Mouse (Mus musculus) E14TG2a.4 (cell line): Measurements from ENCODE around the gene Fbxl5.

Source experiments
- H3K27me3 ChIP-seq: 2 replicates; pipeline ENCODE4 v1.6.1; 2014; ENCODE audit warnings: low read length, control low read depth; ENCODE audit not compliant: insufficient read depth
- H3K36me3 ChIP-seq: 2 replicates; pipeline ENCODE4 v1.6.1; 2014; ENCODE audit warnings: low read length, control low read depth; ENCODE audit not compliant: insufficient read depth
- H3K4me1 ChIP-seq: replicated peaks from 2 replicates; pipeline ENCODE4 v1.6.1; 2014; ENCODE audit warnings: low read depth, low read length, control low read depth
- H3K4me3 ChIP-seq: replicated peaks from 2 replicates; pipeline ENCODE4 v1.5.1; 2014; ENCODE audit warnings: mild to moderate bottlenecking, low read length
- H3K9me3 ChIP-seq: 2 replicates; pipeline ENCODE4 v1.6.1; 2014; ENCODE audit warnings: low read length, control low read depth
- CTCF ChIP-seq: conservative IDR thresholded peaks from 2 replicates; pipeline ENCODE4 v1.5.1; 2014; ENCODE audit warnings: low read length
- NANOG ChIP-seq: IDR thresholded peaks from 2 replicates; pipeline ENCODE4 v1.6.1; 2014; ENCODE audit warnings: borderline replicate concordance, low read length, mixed read lengths
- POU5F1 ChIP-seq: IDR thresholded peaks from 2 replicates; pipeline ENCODE4 v1.6.1; 2014; ENCODE audit warnings: low read length, borderline replicate concordance

Fbxl5 gene

DNA sequence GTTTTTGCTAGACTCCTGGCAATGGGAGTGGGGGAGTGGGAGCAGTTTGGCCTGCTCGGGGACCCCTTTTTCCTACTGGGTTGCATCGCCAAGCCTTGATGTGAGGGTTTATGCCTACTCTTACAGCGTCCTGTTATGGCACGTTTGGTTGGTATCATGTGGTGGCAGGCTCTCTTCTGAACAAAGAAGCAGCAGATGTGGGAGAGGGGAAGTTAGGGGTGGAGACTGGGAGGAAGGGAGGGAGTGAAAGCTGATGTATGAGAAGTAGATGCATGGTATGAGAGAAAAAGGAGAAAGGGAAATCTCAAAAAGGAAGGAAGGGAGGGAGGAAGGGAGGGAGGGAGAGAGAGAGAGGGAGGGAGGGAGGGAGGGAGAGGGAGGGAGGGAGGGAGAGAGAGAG is 14.5 kb downstream of the Fbxl5 start:
- Histone ChIP-seq H3K4me1 (peaks cover 15% of the 10 kb centered on the region), H3K27me3 (peaks cover 2% of the 10 kb centered on the region; the same call in 1 of the 2 replicates), H3K36me3 (no peaks in the 10 kb centered on the region), H3K9me3 (peaks cover 5% of the 10 kb centered on the region; the same call in 1 of the 2 replicates), H3K4me3 (no peak overlapping the region)
- TF ChIP-seq POU5F1 = no peak
- TF ChIP-seq NANOG = no peak
- no peak for TF ChIP-seq CTCF

DNA sequence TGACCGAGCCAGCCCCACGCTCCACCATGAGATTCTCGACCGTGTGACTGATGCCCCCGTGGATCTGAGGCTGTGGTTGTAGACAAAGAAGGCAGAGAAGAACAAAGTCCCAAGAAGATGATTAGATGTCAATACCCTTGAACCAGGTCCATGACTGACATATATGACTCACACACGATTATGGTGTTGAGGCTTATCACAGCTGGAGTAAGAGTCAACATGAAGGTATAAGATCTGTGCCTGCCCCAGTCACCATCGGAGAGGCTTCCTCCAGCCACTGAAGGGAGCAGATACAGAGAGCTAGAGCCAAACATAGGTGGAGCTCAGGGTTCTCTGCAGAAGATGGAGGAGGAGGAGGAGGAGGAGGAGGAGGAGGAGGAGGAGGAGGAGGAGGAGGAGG is 15.1 kb downstream of the Fbxl5 start:
- Histone ChIP-seq H3K9me3 (no peaks in the 10 kb centered on the region), H3K27me3 (peaks cover 2% of the 10 kb centered on the region; the same call in 1 of the 2 replicates), H3K4me3 (no peak overlapping the region), H3K4me1 (peaks cover 15% of the 10 kb centered on the region), H3K36me3 (no peaks in the 10 kb centered on the region)
- no peak for TF ChIP-seq POU5F1
- no peak for TF ChIP-seq NANOG
- no peak for TF ChIP-seq CTCF

DNA sequence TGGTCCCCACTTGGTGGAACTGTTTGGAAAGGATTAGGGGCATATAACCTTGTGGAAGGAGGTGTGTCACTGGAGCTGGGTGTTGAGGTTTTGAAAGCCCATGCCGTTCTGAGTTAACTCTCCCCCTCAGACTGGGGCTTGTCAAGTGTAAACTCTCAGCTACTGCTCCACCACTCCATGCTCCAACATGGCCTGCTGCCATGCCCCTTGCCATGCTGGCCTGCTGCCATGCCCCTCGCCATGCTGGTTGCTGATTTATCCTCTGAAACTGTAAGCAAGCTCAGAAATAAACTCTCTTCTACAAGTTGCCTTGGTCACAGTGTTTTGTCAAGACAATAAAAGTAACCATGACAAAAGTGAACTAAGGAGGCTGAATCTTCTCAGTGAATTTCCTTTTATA is 16.0 kb downstream of the Fbxl5 start:
- H3K36me3 ChIP-seq = no peaks in the 10 kb centered on the region
- peaks cover 18% of the 10 kb centered on the region for H3K4me1 ChIP-seq
- H3K4me3 ChIP-seq = no peak overlapping the region
- TF ChIP-seq POU5F1 (no peak), NANOG (no peak), CTCF (no peak)
- H3K27me3 ChIP-seq = peaks cover 2% of the 10 kb centered on the region; the same call in 1 of the 2 replicates
- no peaks in the 10 kb centered on the region; the same call in 1 of the 2 replicates for H3K9me3 ChIP-seq

DNA sequence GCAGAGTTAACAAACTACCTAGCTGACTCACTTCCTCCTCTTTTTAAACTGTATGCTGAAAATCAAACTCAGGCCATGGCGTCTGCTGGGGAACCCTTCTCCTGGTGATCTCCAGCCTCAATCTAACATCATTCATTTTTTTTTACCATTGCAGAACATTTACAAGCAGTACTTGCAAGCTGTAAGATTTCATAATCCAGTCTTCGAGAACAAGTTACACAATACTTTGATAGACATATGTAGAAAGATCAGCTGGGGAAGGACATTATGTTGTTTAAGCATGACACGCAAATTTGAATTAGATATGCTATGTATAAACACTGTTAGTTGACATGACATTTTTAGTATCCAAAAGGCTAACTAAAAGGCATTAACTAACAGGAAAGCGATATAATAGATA is 19.6 kb downstream of the Fbxl5 start:
- Histone ChIP-seq H3K27me3 (peaks cover 2% of the 10 kb centered on the region; the same call in 1 of the 2 replicates), H3K4me3 (no peak overlapping the region), H3K36me3 (no peaks in the 10 kb centered on the region), H3K4me1 (peaks cover 15% of the 10 kb centered on the region), H3K9me3 (no peaks in the 10 kb centered on the region; the same call in 1 of the 2 replicates)
- TF ChIP-seq NANOG (no peak), POU5F1 (no peak), CTCF (no peak)

DNA sequence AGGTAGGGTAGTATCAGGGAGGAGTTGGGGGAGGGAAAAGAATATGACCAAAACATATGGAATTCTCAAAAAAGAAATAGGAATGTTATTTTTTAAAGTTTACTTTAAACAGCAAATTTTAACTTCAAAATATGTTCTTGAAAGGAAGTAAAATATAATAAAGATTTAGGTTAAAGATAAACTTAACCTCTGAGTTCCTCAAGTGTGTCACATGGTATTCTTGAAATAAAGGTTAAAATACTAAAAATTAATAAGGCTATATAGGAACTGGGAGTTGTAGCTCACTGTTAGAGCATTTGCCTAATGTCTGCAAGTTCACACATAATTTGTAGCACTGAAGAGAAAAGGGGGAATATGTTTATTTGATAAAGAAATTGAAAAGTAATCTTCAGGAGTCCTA is 20.2 kb downstream of the Fbxl5 start:
- TF ChIP-seq CTCF (no peak), NANOG (no peak), POU5F1 (no peak)

DNA sequence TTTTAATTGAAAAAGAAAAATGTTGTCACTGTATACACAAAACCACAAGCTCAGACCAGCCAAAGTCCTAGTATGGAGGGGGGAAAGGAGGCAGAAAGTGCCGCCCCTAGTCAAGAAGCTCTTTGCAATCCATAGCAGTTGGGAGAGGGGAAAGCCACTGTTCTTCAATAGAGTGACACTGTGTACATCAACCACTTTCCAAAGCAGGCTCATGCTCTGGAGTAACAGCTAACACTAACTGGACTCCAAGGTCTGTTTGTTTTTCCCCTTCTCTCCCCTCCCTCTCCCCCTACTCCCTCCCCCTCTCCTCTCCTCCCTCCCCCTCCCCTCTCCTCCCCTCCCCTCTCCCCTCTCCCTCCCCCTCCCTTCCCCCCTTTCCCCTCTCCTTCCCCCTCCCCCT is 20.7 kb downstream of the Fbxl5 start:
- H3K9me3 ChIP-seq = no peaks in the 10 kb centered on the region; the same call in 1 of the 2 replicates
- H3K4me1 ChIP-seq = peaks cover 13% of the 10 kb centered on the region
- no peaks in the 10 kb centered on the region for H3K36me3 ChIP-seq
- TF ChIP-seq NANOG (no peak), POU5F1 (no peak), CTCF (no peak)
- H3K4me3 ChIP-seq = no peak overlapping the region
- H3K27me3 ChIP-seq = no peaks in the 10 kb centered on the region

More for the DNA sequence above, 20.2 kb downstream of the Fbxl5 start:
- no peak overlapping the region for H3K4me3 ChIP-seq
- H3K9me3 ChIP-seq = no peaks in the 10 kb centered on the region; the same call in 1 of the 2 replicates
- peaks cover 13% of the 10 kb centered on the region for H3K4me1 ChIP-seq
- no peaks in the 10 kb centered on the region for H3K27me3 ChIP-seq
- H3K36me3 ChIP-seq = no peaks in the 10 kb centered on the region

DNA sequence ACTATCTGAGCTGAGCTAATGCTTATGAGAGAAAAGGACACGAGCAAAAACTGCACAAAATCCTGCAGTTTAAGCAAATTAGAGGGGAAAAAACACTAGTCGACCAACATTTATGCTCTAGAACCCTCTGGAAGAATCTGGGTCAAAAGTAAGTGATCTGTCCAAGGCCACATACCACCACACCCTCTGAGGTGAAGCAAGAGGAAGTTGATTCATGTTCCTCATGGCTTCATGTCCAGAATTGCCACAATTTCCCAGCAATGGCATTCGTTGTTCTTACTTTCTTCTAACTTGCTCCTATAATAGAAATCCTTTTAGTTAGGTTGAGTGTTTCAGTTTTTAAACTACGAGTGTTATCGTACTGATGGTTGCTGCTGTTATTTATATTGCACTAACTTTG is 21.9 kb downstream of the Fbxl5 start:
- Histone ChIP-seq H3K4me3 (no peak overlapping the region), H3K9me3 (no peaks in the 10 kb centered on the region; the same call in 1 of the 2 replicates), H3K4me1 (peaks cover 16% of the 10 kb centered on the region), H3K27me3 (no peaks in the 10 kb centered on the region), H3K36me3 (no peaks in the 10 kb centered on the region)
- TF ChIP-seq POU5F1 (no peak), NANOG (no peak), CTCF (no peak)

DNA sequence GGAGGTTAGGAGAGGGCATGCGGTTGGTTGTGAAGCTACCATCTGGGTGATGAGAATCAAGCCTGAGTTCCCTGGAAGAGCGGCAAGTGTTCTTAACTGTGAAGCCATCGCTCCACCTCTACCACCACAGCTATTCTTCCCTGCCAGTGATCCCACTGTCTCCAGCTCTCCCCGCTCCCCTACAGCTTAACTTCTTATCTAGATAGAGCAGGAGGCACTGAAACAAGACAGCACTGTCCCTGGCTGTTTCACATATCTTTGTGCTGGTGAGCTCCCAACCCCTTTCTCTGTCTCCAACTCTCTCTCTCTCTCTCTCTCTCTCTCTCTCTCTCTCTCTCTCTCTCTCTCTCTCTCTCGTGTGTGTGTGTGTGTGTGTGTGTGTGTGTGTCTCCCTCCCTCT is 29.1 kb downstream of the Fbxl5 start:
- Histone ChIP-seq H3K4me1 (peaks cover 3% of the 10 kb centered on the region; the same call in 1 of the 2 replicates), H3K36me3 (no peaks in the 10 kb centered on the region), H3K27me3 (no peaks in the 10 kb centered on the region), H3K4me3 (no peak overlapping the region), H3K9me3 (peaks cover 4% of the 10 kb centered on the region; the same call in 1 of the 2 replicates)
- no peak for TF ChIP-seq POU5F1
- TF ChIP-seq NANOG = no peak
- TF ChIP-seq CTCF = no peak
